Mouse (Mus musculus) R1 (cell line): ENCODE data around the gene Entpd1.
A peak's percentile ranks its signal among the peaks of the same experiment; 100 is the strongest.

Source experiments
- DNase-seq: peaks from one replicate; pipeline ENCODE4 v3.0.0-alpha.2; 2018; ENCODE audit warnings: low read depth, low spot score

Entpd1 gene

GRCm38 (mm10) chr19:40665778-40666177, 53.6 kb downstream of the Entpd1 start:
- no peak for DNase-seq

GRCm38 (mm10) chr19:40667111-40667510, 54.9 kb downstream of the Entpd1 start:
- DNase-seq, result no peak

DNA sequence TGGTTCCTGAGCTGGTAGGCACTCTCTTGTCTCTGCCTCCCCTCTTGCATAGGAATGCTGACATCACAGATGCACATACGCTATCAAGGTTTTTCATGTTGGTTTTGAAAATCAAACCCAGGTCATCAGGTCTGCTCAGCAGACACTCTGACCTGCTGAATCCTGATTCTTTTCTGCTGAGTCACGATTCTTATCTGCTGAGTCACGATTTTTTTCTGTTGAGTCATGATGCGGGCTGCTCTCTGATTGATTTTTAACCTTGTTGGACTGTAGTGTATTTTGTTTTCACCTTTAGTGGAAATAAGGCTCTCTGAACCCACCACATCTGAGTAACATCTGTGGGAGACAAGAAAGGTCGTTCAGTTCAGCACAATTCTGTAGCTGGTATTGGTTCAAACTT, 63.2 kb downstream of the Entpd1 start:
- DNase-seq, result peak; percentile 31

GRCm38 (mm10) chr19:40678087-40678486, 65.9 kb downstream of the Entpd1 start:
- DNase-seq, result no peak

DNA sequence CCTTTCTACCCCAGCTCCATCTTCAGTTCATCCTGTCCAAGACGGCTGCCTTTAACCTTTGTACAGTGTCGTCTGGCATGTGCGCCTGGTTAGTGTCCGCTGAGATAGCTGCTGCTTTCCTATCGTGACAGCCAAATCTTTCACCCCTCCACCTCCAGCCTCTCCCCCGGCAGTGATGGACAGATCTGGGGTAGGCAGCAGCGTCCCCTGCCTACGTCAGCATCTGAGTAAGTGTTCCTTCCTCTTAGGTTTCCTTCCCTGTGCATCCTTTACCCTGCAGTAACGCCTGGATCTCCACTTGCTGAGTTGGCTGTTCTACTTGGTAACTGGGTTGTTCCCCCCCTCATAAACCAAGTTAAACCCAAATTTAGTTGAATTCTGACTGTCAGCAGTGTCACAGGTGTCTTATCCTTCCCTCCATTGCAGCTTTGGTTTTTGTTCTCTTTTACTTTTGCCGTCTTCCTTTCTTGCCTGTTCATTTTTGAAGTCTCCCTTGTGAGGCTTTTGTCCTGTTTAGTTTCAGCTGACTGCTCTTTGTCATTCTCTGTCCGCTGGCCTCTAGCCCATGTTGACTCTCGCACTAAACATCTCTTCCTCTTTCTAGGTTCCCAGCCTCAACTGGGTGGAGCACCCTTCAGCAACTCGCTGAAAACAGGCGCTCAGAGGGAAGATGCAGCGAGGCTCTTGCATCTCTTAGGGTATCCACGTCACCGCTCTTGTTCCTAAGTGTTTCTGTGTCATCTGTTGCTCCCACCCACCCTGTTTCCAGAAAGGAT, 66.6 kb downstream of the Entpd1 start:
- no peak for DNase-seq

GRCm38 (mm10) chr19:40679632-40680031, 67.5 kb downstream of the Entpd1 start:
- no peak for DNase-seq

GRCm38 (mm10) chr19:40684124-40684523, 72.0 kb downstream of the Entpd1 start:
- no peak for DNase-seq

DNA sequence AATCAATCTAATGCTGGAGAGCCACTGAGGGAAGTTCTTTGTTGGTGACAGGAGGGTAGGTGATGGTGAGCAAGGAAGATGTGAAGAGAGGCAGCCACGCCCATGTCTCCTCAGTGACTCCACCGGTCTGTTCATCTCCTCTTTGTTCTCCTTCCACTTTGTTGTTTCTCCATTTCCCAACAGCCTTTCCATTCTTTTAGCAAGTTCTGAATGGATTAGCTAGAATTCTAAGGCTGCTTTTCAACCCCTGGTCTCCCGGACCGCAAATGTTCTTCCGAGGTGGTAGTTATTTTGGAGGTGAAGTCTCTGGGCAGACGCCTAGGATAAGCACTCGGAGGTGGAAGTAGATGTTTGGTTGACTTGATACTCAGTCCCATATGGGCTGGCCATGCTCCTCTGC, 72.4 kb downstream of the Entpd1 start:
- peak; percentile 17 for DNase-seq

- DNase-seq, result peak; percentile 34
Observed at GRCm38 (mm10) chr19:40687291-40687927, 75.2 kb downstream of the Entpd1 start.

DNA sequence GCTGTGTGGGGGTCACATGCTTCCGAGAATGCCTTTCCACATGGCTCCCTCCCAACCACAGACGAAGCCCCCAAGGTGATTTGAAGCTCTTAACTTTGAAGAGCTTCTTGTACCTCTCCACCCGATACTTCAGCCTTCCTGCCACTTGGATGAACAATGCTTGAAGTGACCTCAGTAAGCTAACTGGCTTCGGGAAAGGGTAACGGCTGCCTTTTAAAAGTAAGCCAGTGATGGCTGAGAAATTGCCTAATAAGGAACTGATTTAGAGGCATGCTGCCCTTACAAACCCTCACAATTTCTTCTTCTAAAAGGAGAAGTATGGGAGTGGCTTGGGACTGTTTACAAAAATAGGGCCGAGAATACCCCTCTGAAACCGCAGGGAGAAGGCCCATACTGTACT, 81.0 kb downstream of the Entpd1 start:
- no peak for DNase-seq

- DNase-seq, result no peak
Observed at GRCm38 (mm10) chr19:40696116-40696515, 84.0 kb downstream of the Entpd1 start.

DNA sequence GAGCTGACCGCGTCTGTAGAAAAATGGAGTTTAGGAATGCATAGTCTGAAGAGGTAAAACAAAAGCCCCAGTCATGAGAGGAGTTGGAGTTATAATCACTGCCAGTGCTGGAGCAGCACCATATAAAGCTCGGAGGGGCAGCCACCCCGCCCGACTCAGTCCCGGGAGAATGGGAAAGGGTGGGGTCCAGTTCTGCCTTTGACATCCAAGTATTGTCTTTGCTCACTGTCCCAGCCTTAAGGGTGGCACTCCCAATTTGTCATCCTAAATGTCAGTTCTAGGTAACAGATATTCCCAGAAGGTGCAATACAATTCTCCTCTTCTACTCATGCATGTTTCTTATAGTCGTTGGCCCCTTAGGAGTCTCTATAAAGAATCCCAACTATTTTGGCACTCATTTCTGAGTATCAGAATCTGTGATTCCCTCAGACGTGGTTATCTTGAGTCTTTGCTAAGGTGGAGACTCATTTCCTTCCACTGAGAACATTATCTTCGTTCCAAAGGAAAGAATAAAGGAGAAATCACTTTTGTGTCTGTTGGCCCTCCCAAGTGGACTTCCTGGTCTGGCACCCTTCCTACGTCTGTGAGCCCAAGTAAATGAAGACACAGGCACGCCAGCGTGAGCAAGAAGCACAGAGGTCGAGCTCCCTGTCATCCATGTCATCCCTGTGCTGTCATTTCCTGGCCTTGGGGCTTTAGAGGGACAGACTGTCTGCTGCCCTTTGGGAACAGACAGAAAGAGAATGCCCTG, 86.1 kb downstream of the Entpd1 start:
- no peak for DNase-seq

DNA sequence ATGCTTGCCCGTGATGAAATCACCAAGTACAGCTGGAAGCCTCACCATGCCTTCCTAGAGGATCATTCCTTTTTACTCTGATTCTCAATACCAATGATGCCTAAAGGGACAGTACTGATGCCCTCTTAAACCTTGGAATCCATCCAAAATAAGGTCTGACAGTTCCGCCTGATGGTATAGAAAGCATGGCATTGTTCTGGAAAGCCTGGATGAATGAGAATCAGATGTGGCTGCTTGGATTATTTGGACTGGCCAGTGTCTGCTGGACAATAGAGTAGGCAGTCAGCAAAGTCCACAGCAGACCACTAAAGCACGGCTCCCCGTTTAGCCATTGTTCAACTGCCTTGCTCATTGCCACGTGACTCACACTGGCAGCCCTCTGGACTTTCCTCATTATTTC, 87.7 kb downstream of the Entpd1 start:
- no peak for DNase-seq

GRCm38 (mm10) chr19:40702406-40702805, 90.2 kb downstream of the Entpd1 start:
- no peak for DNase-seq

DNA sequence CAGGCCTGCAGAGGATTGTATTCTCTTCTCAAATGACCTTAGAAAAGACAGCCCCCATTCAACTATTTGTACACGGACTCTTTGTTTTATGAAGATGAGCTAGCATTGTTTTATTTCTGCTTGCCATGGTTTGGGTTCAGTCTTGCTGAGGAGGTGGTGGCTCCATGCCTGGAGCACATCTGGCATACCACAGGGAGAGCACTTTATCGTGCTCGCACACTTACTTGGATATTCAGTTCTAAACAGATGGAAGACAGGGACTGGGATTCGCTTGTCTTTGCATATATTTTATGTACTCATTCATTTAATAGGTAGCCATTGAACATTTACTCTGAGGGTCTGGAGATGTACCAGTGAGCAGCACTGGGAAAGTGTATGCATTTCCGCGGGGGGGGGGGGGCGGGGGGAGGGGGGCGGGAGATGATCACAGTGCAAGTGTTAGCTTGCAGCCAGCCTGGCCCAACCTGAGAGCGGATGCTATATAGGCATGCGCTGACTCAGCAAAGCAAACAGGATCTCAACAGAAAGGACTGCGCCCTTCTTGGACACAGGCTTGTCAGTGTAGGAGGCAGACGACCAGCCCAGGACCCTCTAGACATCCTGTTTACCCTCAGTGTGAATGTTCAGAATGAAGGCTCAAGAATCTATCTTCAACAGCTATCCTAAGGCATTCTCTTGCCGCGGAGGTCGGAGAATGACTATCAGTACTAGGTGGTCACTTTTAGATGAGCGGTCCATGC, 100.9 kb downstream of the Entpd1 start:
- no peak for DNase-seq

GRCm38 (mm10) chr19:40714700-40715099, 102.5 kb downstream of the Entpd1 start:
- no peak for DNase-seq

- DNase-seq, result no peak
Observed at GRCm38 (mm10) chr19:40716981-40717380, 104.8 kb downstream of the Entpd1 start.

DNA sequence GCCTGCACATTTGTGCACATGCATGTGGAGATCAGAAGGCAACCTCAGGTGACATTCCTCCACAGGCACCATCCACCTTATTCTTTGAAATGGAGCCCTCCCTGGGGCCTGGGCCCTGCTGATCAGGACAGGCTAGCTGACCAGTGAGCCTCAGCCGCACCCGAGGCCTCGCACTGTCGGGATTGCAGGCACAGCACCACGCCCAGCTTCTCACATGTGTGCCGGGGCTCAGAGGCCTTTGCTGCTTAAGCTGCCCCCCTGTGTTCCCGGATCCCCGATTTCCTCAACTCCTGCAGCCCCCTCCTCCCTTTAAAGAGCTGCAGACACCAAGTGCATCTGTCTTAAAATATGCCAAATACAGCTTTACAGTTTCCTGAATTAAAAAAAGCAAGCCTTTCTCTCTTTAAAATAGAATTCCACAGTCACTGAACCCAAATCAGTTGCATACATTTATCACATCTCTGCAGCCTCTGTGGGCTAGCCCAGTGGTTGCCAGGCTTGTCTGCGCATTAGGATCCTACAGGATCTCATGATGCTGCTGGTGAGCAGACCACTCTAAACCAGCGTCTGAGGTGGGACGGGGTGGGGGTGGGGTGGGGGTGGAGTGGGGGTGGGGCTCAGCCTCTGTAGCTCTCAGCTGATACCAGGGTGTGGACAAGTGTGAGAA, 107.4 kb downstream of the Entpd1 start:
- no peak for DNase-seq

DNA sequence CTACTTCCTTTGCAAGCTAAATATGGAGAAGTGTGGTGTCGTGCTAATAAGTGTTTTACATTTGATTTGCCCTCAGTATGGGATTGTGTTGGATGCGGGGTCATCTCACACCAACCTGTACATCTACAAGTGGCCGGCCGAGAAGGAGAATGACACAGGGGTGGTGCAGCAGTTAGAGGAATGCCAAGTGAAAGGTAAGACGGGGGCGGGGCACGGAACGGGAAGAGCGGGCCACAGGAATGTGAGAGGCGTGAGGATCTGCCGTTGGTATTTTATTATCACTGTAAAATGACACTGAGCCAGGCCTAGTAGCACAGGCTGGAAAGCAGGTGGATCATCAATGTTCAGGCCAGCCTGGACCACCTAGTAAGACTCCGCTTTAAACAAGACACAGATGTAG, 108.2 kb downstream of the Entpd1 start:
- peak; percentile 37 for DNase-seq

- peak; percentile 40 for DNase-seq
Observed at GRCm38 (mm10) chr19:40722137-40723038, 110.2 kb downstream of the Entpd1 start.
